Mouse (Mus musculus) CH12.LX (cell line): Measurements from ENCODE around the gene Slc38a9. TPM values are rescaled to one million over a fixed set of nuclear protein-coding genes. Genes with fewer than 3 reads are reported as not detected.

Experiments used
- DNase-seq: peaks from one replicate; pipeline ENCODE4 v3.0.0-alpha.2; 2013; ENCODE audit errors: extremely low read depth
- H3K27ac ChIP-seq: 2 replicates; pipeline ENCODE4 v1.5.1; 2012; ENCODE audit warnings: low read depth, mild to moderate bottlenecking, control low read depth, moderate library complexity; ENCODE audit not compliant: insufficient read depth
- H3K27me3 ChIP-seq: replicated peaks from 2 replicates; pipeline ENCODE3; 2012; ENCODE audit warnings: inconsistent platforms
- H3K36me3 ChIP-seq, 2 experiments: replicated peaks in 1 of 2; 2 replicates each; pipeline versions ENCODE3 to v1.6.1; 2012; ENCODE audit warnings: inconsistent platforms in 1 of 2, low read length in 1 of 2, mild to moderate bottlenecking in 1 of 2, mixed read lengths in 1 of 2, moderate library complexity in 1 of 2; ENCODE audit not compliant: control insufficient read depth in 1 of 2, insufficient read depth in 1 of 2
- H3K4me1 ChIP-seq, 2 experiments: 2 replicates each; pipeline ENCODE4 v1.6.1; 2012; ENCODE audit warnings: inconsistent platforms in 1 of 2, moderate library complexity in 1 of 2; ENCODE audit not compliant: insufficient read depth in 2 of 2, control insufficient read depth in 1 of 2
- H3K4me2 ChIP-seq: 2 replicates; pipeline ENCODE4 v1.6.1; 2012; ENCODE audit warnings: low read depth, mild to moderate bottlenecking, control low read depth; ENCODE audit not compliant: poor library complexity, insufficient read depth, severe bottlenecking
- H3K4me3 ChIP-seq, 3 experiments: fragments of 150-350 bp in 1 of 3; sonication (generic) in 1 of 3; replicated peaks in 1 of 3; 2 replicates each; pipeline versions ENCODE3 to v1.5.1; 2011 to 2012; ENCODE audit warnings: low read depth in 2 of 3, low read length in 2 of 3, mild to moderate bottlenecking in 2 of 3, moderate library complexity in 2 of 3, control low read depth in 1 of 3, improper control_type of control experiment in 1 of 3, inconsistent platforms in 1 of 3, mixed read lengths in 1 of 3; ENCODE audit not compliant: poor library complexity in 1 of 3
- H3K79me2 ChIP-seq: replicated peaks from 2 replicates; pipeline ENCODE4 v1.6.1; 2012; ENCODE audit warnings: mild to moderate bottlenecking, moderate library complexity; ENCODE audit not compliant: control insufficient read depth, poor library complexity, insufficient read depth, severe bottlenecking; ENCODE audit errors: extremely low read depth
- H3K9ac ChIP-seq: 2 replicates; pipeline ENCODE4 v1.6.1; 2012; ENCODE audit warnings: low read depth, mild to moderate bottlenecking, control low read depth, moderate library complexity; ENCODE audit not compliant: insufficient read depth
- H3K9me3 ChIP-seq: replicated peaks from 2 replicates; pipeline ENCODE3; 2012; ENCODE audit warnings: low read length, inconsistent platforms, mixed read lengths
- BHLHE40 ChIP-seq: IDR thresholded peaks from 2 replicates; pipeline ENCODE4 v1.6.1; 2011; ENCODE audit warnings: mild to moderate bottlenecking, low read depth, low read length, improper control_type of control experiment
- CHD1 ChIP-seq: IDR thresholded peaks from 2 replicates; pipeline ENCODE4 v1.6.1; 2012; ENCODE audit warnings: low read depth, low read length, improper control_type of control experiment, inconsistent platforms
- CTCF ChIP-seq, 2 experiments: IDR thresholded peaks in 1 of 2; conservative IDR thresholded peaks in 1 of 2; 2 replicates each; pipeline ENCODE4 v1.5.1; 2011 to 2012; ENCODE audit warnings: low read depth in 2 of 2, low read length in 2 of 2, improper control_type of control experiment in 1 of 2, inconsistent platforms in 1 of 2, mild to moderate bottlenecking in 1 of 2, moderate library complexity in 1 of 2
- E2F4 ChIP-seq: IDR thresholded peaks from 2 replicates; pipeline ENCODE4 v1.6.1; 2011; ENCODE audit warnings: low read depth, low read length, improper control_type of control experiment; ENCODE audit not compliant: insufficient replicate concordance
- ELF1 ChIP-seq: IDR thresholded peaks from 2 replicates; pipeline ENCODE4 v1.6.1; 2014; ENCODE audit warnings: low read depth, mild to moderate bottlenecking, inconsistent platforms, low read length, improper control_type of control experiment
- EP300 ChIP-seq: IDR thresholded peaks from 2 replicates; pipeline ENCODE4 v1.6.1; 2011; ENCODE audit warnings: low read length, improper control_type of control experiment
- IRF4 ChIP-seq: IDR thresholded peaks from 2 replicates; pipeline ENCODE4 v1.6.1; 2014; ENCODE audit warnings: low read depth, mild to moderate bottlenecking, inconsistent platforms, low read length, improper control_type of control experiment
- JUND ChIP-seq: conservative IDR thresholded peaks from 2 replicates; pipeline ENCODE4 v1.6.1; 2011; ENCODE audit warnings: low read depth, low read length, improper control_type of control experiment
- KAT2A ChIP-seq: IDR thresholded peaks from 2 replicates; pipeline ENCODE4 v1.6.1; 2012; ENCODE audit warnings: low read length, improper control_type of control experiment, inconsistent platforms; ENCODE audit not compliant: insufficient replicate concordance
- MAFK ChIP-seq: IDR thresholded peaks from 2 replicates; pipeline ENCODE4 v1.6.1; 2011; ENCODE audit warnings: low read length, improper control_type of control experiment; ENCODE audit not compliant: insufficient replicate concordance
- MAX ChIP-seq: IDR thresholded peaks from 2 replicates; pipeline ENCODE4 v1.6.1; 2011; ENCODE audit warnings: low read length, improper control_type of control experiment
- MAZ ChIP-seq: IDR thresholded peaks from 2 replicates; pipeline ENCODE4 v1.6.1; 2012; ENCODE audit warnings: low read depth, mild to moderate bottlenecking, inconsistent platforms, low read length, improper control_type of control experiment, moderate library complexity
- MEF2A ChIP-seq: IDR thresholded peaks from 2 replicates; pipeline ENCODE4 v1.6.1; 2014; ENCODE audit warnings: low read depth, mild to moderate bottlenecking, inconsistent platforms, low read length, improper control_type of control experiment, borderline replicate concordance
- MXI1 ChIP-seq: IDR thresholded peaks from 2 replicates; pipeline ENCODE4 v1.6.1; 2011; ENCODE audit warnings: mild to moderate bottlenecking, low read depth, low read length, improper control_type of control experiment
- PAX5 ChIP-seq: IDR thresholded peaks from 2 replicates; pipeline ENCODE4 v1.6.1; 2012; ENCODE audit warnings: low read length, inconsistent platforms, mixed read lengths
- POLR2AphosphoS2 ChIP-seq: IDR thresholded peaks from 2 replicates; pipeline ENCODE4 v1.6.1; 2011; ENCODE audit warnings: low read depth, low read length, improper control_type of control experiment
- RCOR1 ChIP-seq: conservative IDR thresholded peaks from 2 replicates; pipeline ENCODE4 v1.6.1; 2012; ENCODE audit warnings: low read depth, mild to moderate bottlenecking, inconsistent platforms, low read length, improper control_type of control experiment
- UBTF ChIP-seq: IDR thresholded peaks from 2 replicates; pipeline ENCODE4 v1.6.1; 2012; ENCODE audit warnings: low read depth, mild to moderate bottlenecking, inconsistent platforms, low read length, improper control_type of control experiment, moderate library complexity
- USF1 ChIP-seq: IDR thresholded peaks from 2 replicates; pipeline ENCODE4 v1.6.1; 2014; ENCODE audit warnings: low read depth, mild to moderate bottlenecking, inconsistent platforms, low read length, improper control_type of control experiment
- ZC3H11A ChIP-seq: IDR thresholded peaks from 2 replicates; pipeline ENCODE4 v1.6.1; 2012; ENCODE audit warnings: low read depth, mild to moderate bottlenecking, inconsistent platforms, low read length, improper control_type of control experiment
- ZMIZ1 ChIP-seq: IDR thresholded peaks from 2 replicates; pipeline ENCODE4 v1.6.1; 2012; ENCODE audit warnings: low read depth, mild to moderate bottlenecking, inconsistent platforms, low read length, improper control_type of control experiment
- dilution Hi-C: fragments of 300-500 bp; cut with MboI; formaldehyde crosslinking; loops from 2 replicates; pipeline ENCODE4 v1.14.3; 2020; ENCODE audit warnings: low sequenced_read_pairs; ENCODE audit not compliant: extremely low pct_unique_long_range_greater_than_20kb, extremely low pct_ligation_motif_present
- in situ Hi-C: fragments of 300-500 bp; cut with MboI; formaldehyde crosslinking; loops from 3 replicates; pipeline ENCODE4 v1.14.3; 2019; ENCODE audit warnings: low sequenced_read_pairs, low pct_ligation_motif_present, low pct_unique_long_range_greater_than_20kb, mixed read lengths
- polyA plus RNA-seq: library from polyadenylated mRNA; unstranded; fragments of >175 nt; gene quantifications from 2 replicates; pipeline ENCODE4 v1.2.1, GENCODE M21; 2012; ENCODE audit warnings: low read depth; ENCODE audit not compliant: insufficient read length
- total RNA-seq, 2 experiments: library from RNA; depleted of rRNA; stranded (reverse); fragments of 300-350 nt in 1 of 2; fragments of >200 nt in 1 of 2; gene quantifications; 2 replicates each; pipeline ENCODE4 v1.2.3; 2012 to 2014

Gene Slc38a9
- total and polyA plus RNA-seq, 3 experiments: 7.8 to 10.4 (median 10.0) TPM

DNA sequence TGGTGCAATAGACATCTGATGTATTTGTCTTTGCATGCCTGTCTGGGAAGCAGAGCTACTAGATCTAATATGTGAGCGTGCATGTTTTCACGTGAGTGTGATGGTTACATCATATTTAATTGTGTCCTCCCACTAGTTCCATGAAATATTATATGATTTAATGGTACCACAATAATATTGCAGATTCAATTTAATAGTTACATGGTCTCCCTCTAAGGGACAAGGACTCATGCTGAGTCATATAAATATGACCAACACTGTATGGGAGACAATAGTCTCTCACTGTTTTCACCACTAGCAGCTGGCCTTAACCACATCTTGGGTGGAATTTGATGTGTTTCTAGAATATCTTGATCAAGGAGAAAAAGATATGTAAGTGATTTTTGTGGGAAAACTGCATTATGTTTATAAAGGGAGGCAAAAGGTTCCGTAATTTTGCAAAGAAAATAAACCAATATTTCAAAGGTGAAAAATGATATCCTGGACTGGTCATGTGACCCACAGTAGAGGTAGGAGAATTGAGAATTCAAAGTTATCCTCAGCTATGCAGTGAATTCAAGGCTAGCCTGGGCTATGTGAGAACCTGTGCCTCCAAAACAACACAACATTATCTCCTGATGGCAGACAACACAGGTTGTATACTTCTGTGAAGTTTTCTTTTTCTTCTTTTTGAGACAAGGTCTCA lies 113.6 kb downstream of the Slc38a9 start:
- Histone ChIP-seq H3K79me2 (no peaks in the 10 kb centered on the region), H3K27me3 (no peaks in the 10 kb centered on the region), H3K4me3 (no peak overlapping the region), H3K9me3 (no peaks in the 10 kb centered on the region), H3K4me1 (peaks cover 2 to 30% of the 10 kb centered on the region in 2 experiments; a peak in 2 of 4 replicates), H3K9ac (no peak overlapping the region), H3K4me2 (no peak overlapping the region), H3K27ac (no peak overlapping the region), H3K36me3 (no peaks in the 10 kb centered on the region)
- in situ Hi-C loops: no loop called here
- no peak for DNase-seq
- TF ChIP-seq MAFK (no peak; the same call in 1 of the 2 replicates), USF1 (peak; percentile 16)
- dilution Hi-C loops: no loop called here

DNA sequence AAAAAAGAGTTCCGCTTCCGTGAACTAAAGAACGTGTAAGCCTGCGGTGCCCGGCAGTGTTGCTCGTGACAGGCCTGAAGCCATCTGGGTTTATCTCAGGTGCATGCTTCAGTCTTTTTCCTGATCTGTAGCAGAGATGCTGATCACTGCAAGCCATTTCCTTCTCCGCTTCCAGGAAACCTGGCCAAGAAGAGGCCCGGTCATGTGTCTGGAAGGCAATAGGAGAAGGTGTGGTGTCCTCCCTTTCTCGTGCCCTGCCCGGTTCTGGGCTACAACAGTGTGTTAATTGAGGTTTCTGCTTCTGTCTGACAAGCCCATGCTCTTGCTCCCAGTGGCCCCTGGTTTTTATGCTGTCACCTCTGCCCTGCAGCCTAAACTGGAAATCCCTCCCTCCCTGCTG lies 115.3 kb downstream of the Slc38a9 start:
- no peak for DNase-seq
- no peak for TF ChIP-seq MAX
- no peak for TF ChIP-seq CHD1
- no peak for TF ChIP-seq MAZ
- TF ChIP-seq UBTF: no peak
- no peak for TF ChIP-seq RCOR1
- Histone ChIP-seq H3K79me2 (no peaks in the 10 kb centered on the region), H3K27ac (no peak overlapping the region), H3K4me2 (no peak overlapping the region), H3K9ac (no peak overlapping the region), H3K4me3 (no peak overlapping the region), H3K9me3 (no peaks in the 10 kb centered on the region), H3K4me1 (peaks cover 2 to 28% of the 10 kb centered on the region in 2 experiments; a peak in 2 of 4 replicates), H3K27me3 (no peaks in the 10 kb centered on the region), H3K36me3 (no peaks in the 10 kb centered on the region)
- in situ Hi-C loops (no loop called here), dilution Hi-C loops (no loop called here)

DNA sequence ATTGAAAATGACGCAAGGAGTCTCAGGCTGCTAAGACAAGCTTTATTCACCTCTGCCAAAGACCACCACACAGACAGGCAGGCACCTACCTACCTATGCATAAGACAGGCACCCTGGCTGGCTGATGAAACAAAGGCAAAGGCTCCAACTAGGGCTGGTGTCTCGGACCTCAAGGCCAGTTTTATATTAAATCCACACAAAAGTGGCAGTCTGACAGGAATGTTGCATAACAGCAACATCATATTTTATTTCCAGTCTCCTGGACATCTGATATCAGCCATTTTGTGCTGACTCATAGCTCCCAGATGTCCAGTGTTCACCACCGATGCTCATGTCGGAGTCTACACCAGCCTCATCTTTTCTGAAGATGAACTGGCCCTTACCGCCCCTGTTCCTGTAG lies 117.9 kb downstream of the Slc38a9 start:
- no peaks in the 10 kb centered on the region for H3K9me3 ChIP-seq
- no peaks in the 10 kb centered on the region for H3K27me3 ChIP-seq
- TF ChIP-seq ELF1 (no peak), KAT2A (no peak), RCOR1 (no peak), ZC3H11A (no peak), POLR2AphosphoS2 (no peak), MXI1 (no peak), JUND (no peak), IRF4 (no peak), ZMIZ1 (no peak), E2F4 (no peak), CTCF (conservative IDR thresholded peaks at IDR 0.05 in 1 of 2, IDR thresholded peaks at IDR 0.05 in 1 of 2; ENCODE audit: low read depth in 2 of 2, low read length in 2 of 2) (no peak), EP300 (no peak), USF1 (no peak), MEF2A (no peak), BHLHE40 (no peak), PAX5 (no peak)
- H3K4me3 ChIP-seq: no peak overlapping the region
- H3K27ac ChIP-seq: no peak overlapping the region
- DNase-seq: no peak
- H3K9ac ChIP-seq: no peak overlapping the region
- no peaks in the 10 kb centered on the region for H3K79me2 ChIP-seq
- dilution Hi-C loops (no loop called here), in situ Hi-C loops (no loop called here)
- H3K4me1 ChIP-seq: peaks cover 0 to 2% of the 10 kb centered on the region in 2 experiments; a peak in 1 of 4 replicates
- H3K36me3 ChIP-seq: no peaks in the 10 kb centered on the region
- no peak overlapping the region for H3K4me2 ChIP-seq
